Mouse (Mus musculus) cortical plate, adult 2 months (tissue): ENCODE measurements around the gene Xrcc1.

Experiments used
- CTCF ChIP-seq: fragments of 200-500 bp; IDR thresholded peaks from 2 replicates; pipeline ENCODE4 v1.5.1; 2011; ENCODE audit warnings: mild to moderate bottlenecking, control low read depth, low read length; ENCODE audit not compliant: insufficient read depth; ENCODE audit errors: extremely low read depth
- POLR2A ChIP-seq: fragments of 200-500 bp; IDR thresholded peaks from 2 replicates; pipeline ENCODE4 v1.6.1; 2011; ENCODE audit warnings: mild to moderate bottlenecking, low read length, control low read depth; ENCODE audit not compliant: insufficient read depth; ENCODE audit errors: extremely low read depth

- TF ChIP-seq CTCF = no peak
- no peak for TF ChIP-seq POLR2A
Measured at GRCm38 (mm10) chr7:24608561-24608960, 62.5 kb downstream of the Xrcc1 start.
